Mouse (Mus musculus): Measurements from ENCODE around the gene Selenoh.

DNA sequence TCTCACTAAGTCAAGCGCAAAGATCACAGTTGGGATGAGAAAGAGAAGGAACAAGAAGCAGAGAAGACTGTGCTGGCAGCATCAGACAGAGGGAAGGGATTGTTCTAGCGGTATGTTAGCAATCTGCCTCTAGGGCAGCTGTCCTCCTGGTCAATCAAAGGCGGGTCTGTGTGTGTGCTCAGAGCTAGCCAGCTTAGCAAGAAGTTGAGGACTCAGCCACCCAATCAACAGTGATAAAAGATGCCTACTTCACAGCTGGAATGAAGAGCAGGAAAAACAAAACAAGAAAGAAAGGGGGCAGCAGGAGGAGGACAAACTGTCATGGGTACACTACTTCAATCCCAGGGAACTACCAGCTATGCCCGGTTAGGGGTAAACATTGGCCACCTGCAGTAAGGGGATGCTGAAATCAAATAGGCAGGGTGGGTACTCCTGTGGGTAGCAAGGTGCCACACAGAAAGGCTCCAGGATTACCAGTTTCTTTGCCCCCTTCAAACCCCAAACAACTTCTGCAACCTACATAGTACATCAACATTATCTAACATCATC, 35.6 kb downstream of the Selenoh start:
- no peak for TF ChIP-seq TAL1 (IDR thresholded peaks at IDR 0.05; ENCODE audit: low read length)
- TF ChIP-seq GATA1 (IDR thresholded peaks at IDR 0.05; ENCODE audit: low read length), result no peak

All from erythroblast, embryonic 14.5 days (primary cell).